Mouse (Mus musculus) ES-CJ7 (cell line): ENCODE measurements around the gene Hoxc5.

Source experiments
- DNase-seq: peaks from one replicate; pipeline ENCODE4 v3.0.0; 2011; ENCODE audit warnings: low read depth, low spot score

Gene Hoxc5

GRCm38 (mm10) chr15:102967312-102967510 is at the start of gene Hoxc5:
TSS of gene Hoxc5 (plus strand) at chr15:102967443.
- DNase-seq = no peak

GRCm38 (mm10) chr15:102917972-102918572 is 49.2 kb upstream of the Hoxc5 start:
- DNase-seq = no peak

GRCm38 (mm10) chr15:102918611-102919265 is 48.5 kb upstream of the Hoxc5 start:
- no peak for DNase-seq

GRCm38 (mm10) chr15:102919336-102920180 is 47.7 kb upstream of the Hoxc5 start:
- no peak for DNase-seq

- peak; percentile 100 for DNase-seq
Measured at GRCm38 (mm10) chr15:102920619-102921018, 46.6 kb upstream of the Hoxc5 start.

- no peak for DNase-seq
Measured at GRCm38 (mm10) chr15:102921053-102922011, 45.9 kb upstream of the Hoxc5 start, which contains the start of gene Hoxc13. TSS of gene Hoxc13 (plus strand) at chr15:102921103.

GRCm38 (mm10) chr15:102922012-102922362 is 45.3 kb upstream of the Hoxc5 start:
- DNase-seq = no peak

- no peak for DNase-seq
Measured at GRCm38 (mm10) chr15:102922636-102923500, 44.4 kb upstream of the Hoxc5 start.

GRCm38 (mm10) chr15:102927032-102927645 is 40.1 kb upstream of the Hoxc5 start:
- no peak for DNase-seq

- DNase-seq = peak; percentile 97
Measured at GRCm38 (mm10) chr15:102931706-102932358, 35.4 kb upstream of the Hoxc5 start.

GRCm38 (mm10) chr15:102934438-102934837 is 32.8 kb upstream of the Hoxc5 start:
- DNase-seq = peak; percentile 47

GRCm38 (mm10) chr15:102934897-102935296 is 32.3 kb upstream of the Hoxc5 start:
- peak; percentile 35 for DNase-seq

GRCm38 (mm10) chr15:102936279-102936972 is 30.8 kb upstream of the Hoxc5 start, which contains the start of gene Hoxc12:
TSS of gene Hoxc12 (plus strand) at chr15:102936757.
- DNase-seq = peak; percentile 71

- DNase-seq = peak; percentile 42
Measured at GRCm38 (mm10) chr15:102937036-102937666, 30.1 kb upstream of the Hoxc5 start.

- peak; percentile 73 for DNase-seq
Measured at GRCm38 (mm10) chr15:102939256-102940155, 27.7 kb upstream of the Hoxc5 start.

- DNase-seq = peak; percentile 54
Measured at GRCm38 (mm10) chr15:102942739-102943467, 24.3 kb upstream of the Hoxc5 start.

- DNase-seq = no peak
Measured at GRCm38 (mm10) chr15:102943468-102943813, 23.8 kb upstream of the Hoxc5 start.
